Mouse (Mus musculus): ENCODE measurements around the gene Nutf2-ps1. TPM values are rescaled to one million over a fixed set of nuclear protein-coding genes. Genes with fewer than 3 reads are reported as not detected.
A peak's percentile ranks its signal among the peaks of the same experiment; 100 is the strongest.

The Nutf2-ps1 gene
- polyA plus RNA-seq, 1 experiment from 2014 or later, result 402 TPM

DNA sequence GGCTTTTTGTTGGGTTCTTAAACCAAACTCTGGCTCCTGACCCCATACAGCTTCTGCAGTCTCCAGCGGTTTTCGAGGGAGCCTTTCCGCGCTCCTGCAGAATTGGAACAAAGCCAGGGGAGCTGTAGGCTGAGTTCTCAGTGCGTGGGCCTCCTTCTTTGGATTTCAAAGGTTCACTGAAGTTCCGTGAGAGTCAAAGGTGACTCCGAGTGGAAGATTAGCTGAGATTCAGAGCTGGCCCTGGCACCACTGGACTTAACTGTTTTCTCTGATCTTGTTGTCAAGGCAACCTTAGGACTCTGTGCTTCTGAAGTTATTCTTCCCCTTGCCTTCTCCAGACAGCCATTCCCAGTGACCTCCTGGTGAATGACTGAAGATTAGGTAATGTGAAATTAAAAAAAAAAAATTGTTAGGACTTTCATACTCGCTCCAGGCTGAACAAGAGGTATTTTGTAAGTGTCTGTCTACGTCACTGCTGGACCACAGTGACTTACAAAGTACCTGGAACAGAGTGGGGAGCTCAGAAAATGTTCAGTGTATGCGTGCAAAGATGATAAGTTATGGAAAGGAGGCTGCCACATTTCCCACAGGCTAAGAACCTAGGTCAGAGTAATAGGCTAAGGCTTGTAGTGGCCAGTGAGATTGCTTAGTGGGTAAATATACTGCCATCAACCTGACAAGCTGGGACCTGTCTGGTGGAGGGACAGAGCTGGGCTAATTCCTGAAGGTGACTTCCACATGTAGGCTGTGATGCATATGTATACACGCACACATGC lies 11.7 kb downstream of the Nutf2-ps1 start:
- H3K9ac ChIP-seq, result no peak overlapping the region
- H3K9me3 ChIP-seq, result no peaks in the 10 kb centered on the region
- H3K27ac ChIP-seq, result no peak overlapping the region
- no peak for ATAC-seq (ENCODE audit: borderline replicate concordance, extremely low read depth, low FRiP score, low TSS enrichment)
- H3K4me2 ChIP-seq, result no peak overlapping the region
- H3K36me3 ChIP-seq, result no peaks in the 10 kb centered on the region
- no peak overlapping the region for H3K4me3 ChIP-seq
- peaks cover 14% of the 10 kb centered on the region for H3K4me1 ChIP-seq
- no peaks in the 10 kb centered on the region for H3K27me3 ChIP-seq
- 35% methylated on average over 11 of the region's 11 CpGs for whole genome bisulfite sequencing

- peaks cover 14% of the 10 kb centered on the region for H3K4me1 ChIP-seq
- no peak overlapping the region for H3K9ac ChIP-seq
- H3K36me3 ChIP-seq, result no peaks in the 10 kb centered on the region
- 28% methylated on average over 7 of the region's 7 CpGs for WGBS
- no peak overlapping the region for H3K4me3 ChIP-seq
- 0 out of 2 replicates have a peak overlapping the region, but pooled peaks have one; percentile 2 for H3K4me2 ChIP-seq
- no peak for ATAC-seq (ENCODE audit: borderline replicate concordance, extremely low read depth, low FRiP score, low TSS enrichment)
- H3K27me3 ChIP-seq, result no peaks in the 10 kb centered on the region
- H3K9me3 ChIP-seq, result no peaks in the 10 kb centered on the region
- H3K27ac ChIP-seq, result 0 out of 2 replicates have a peak overlapping the region, but pooled peaks have one; percentile 8
Observed at GRCm38 (mm10) chr19:53576061-53576460, 12.8 kb downstream of the Nutf2-ps1 start.

DNA sequence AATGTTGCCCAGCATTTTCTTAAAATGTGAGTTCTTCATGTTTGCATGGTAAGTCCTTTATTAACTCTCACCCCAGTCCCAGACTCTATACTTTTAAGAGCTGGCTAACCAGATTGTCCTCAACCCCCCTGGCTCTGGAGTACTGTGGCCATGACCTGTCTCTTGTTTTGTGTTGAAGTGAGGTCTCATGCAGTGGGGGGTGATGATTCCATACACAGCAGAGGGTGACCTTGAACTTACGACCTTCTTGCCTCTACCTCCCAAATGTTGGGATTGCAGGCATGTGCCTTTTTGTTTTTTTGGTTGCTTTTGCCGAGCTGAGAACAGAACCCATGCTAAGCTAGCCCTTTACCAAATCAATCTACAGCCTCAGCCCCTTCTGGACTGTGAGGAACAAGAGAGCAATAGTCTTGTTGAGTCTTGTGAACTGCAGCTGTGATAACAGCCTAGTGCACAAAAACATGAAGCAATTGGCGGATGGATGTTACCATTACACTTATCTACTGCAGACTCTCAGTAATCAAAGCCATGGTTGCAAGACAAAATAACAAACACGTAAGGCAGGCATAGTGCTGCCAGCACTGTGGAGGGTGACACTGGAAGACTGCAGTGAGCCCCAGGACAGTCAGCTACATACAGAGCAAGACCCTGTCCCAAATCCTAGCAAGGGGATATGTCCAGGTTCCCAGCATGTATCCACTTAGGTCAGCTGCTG lies 13.4 kb downstream of the Nutf2-ps1 start:
- Histone ChIP-seq H3K4me1 (peaks cover 14% of the 10 kb centered on the region), H3K36me3 (no peaks in the 10 kb centered on the region), H3K27me3 (no peaks in the 10 kb centered on the region), H3K9me3 (no peaks in the 10 kb centered on the region), H3K4me2 (0 out of 2 replicates have a peak overlapping the region, but pooled peaks have one; percentile 2), H3K4me3 (no peak overlapping the region), H3K27ac (no peak overlapping the region), H3K9ac (no peak overlapping the region)
- no peak for ATAC-seq (ENCODE audit: borderline replicate concordance, extremely low read depth, low FRiP score, low TSS enrichment)
- 67% methylated on average over 4 of the region's 4 CpGs for WGBS

- Histone ChIP-seq H3K27ac (no peak overlapping the region), H3K4me2 (no peak overlapping the region), H3K9me3 (no peaks in the 10 kb centered on the region), H3K4me3 (no peak overlapping the region), H3K9ac (no peak overlapping the region), H3K27me3 (no peaks in the 10 kb centered on the region), H3K4me1 (peaks cover 14% of the 10 kb centered on the region), H3K36me3 (no peaks in the 10 kb centered on the region)
- no peak for ATAC-seq (ENCODE audit: borderline replicate concordance, extremely low read depth, low FRiP score, low TSS enrichment)
- WGBS, result 84% methylated on average over 7 of the region's 7 CpGs
Observed at GRCm38 (mm10) chr19:53574546-53574945, 14.3 kb downstream of the Nutf2-ps1 start.

DNA sequence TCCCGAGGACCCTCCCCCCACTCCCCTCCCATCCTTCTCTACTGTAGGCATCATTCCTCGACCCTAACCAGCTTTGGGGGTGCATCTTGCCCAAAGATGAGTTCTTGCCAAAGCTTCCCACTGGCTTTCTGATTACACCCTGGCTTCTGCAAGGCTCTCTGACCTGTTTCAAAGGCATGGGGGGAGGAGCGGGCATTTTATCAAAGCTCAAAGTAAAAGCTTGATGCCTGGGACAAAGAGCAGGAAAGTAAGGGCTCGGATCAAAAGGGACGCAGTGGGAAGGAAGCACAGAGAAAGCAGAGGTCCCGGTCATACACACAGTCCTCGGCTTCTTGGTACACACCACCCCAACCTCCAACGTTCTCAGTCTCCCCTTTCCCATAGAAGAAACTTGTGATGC lies 14.7 kb downstream of the Nutf2-ps1 start:
- Histone ChIP-seq H3K4me1 (peaks cover 14% of the 10 kb centered on the region), H3K9ac (no peak overlapping the region), H3K36me3 (no peaks in the 10 kb centered on the region), H3K4me2 (no peak overlapping the region), H3K27me3 (no peaks in the 10 kb centered on the region), H3K9me3 (no peaks in the 10 kb centered on the region), H3K27ac (no peak overlapping the region), H3K4me3 (no peak overlapping the region)
- WGBS, result 69% methylated on average over 8 of the region's 8 CpGs
- ATAC-seq (ENCODE audit: borderline replicate concordance, extremely low read depth, low FRiP score, low TSS enrichment), result no peak

DNA sequence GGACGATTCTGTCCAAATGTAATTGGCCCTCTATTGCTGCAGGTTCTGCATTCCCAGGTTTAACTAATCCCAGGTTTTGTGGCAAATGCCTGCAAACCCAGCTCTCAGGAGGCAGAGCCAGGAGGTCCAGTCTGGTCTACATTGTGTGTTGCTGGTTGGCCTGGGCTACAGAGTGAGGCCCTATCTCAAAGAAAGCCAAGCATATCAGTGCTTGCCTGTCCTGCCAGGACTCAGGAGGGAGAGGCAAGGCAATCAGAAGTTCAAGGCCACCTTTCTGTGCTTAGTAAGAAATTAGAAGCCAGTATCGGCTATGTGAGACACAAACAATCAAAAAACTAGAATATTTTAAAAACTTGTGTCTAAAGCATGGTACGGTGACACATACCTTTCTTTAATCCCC lies 15.7 kb downstream of the Nutf2-ps1 start:
- H3K4me2 ChIP-seq, result no peak overlapping the region
- no peak overlapping the region for H3K27ac ChIP-seq
- 89% methylated on average over 3 of the region's 3 CpGs for WGBS
- H3K9ac ChIP-seq, result no peak overlapping the region
- no peaks in the 10 kb centered on the region for H3K27me3 ChIP-seq
- H3K36me3 ChIP-seq, result no peaks in the 10 kb centered on the region
- H3K9me3 ChIP-seq, result no peaks in the 10 kb centered on the region
- no peak overlapping the region for H3K4me3 ChIP-seq
- no peak for ATAC-seq (ENCODE audit: borderline replicate concordance, extremely low read depth, low FRiP score, low TSS enrichment)
- H3K4me1 ChIP-seq, result peaks cover 12% of the 10 kb centered on the region; the same call in 1 of the 2 replicates

DNA sequence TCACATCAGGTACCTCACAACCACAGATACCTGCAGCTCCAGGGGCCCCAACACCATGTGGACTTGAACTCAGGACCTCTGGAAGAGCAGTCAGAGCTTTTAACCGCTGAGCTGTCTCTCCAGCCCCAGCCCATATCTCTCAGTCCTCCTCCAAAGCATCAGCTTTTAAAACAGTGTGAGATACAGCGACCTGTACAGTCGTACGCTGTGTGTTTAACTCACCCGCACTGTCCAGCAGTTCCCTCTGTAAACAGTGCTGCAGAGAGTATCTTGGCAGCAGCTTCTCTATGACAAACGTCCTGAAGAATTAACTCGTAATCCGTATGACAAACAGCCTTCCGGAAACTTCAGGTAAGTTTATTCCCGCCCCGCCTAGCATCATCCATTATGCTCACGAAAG lies 16.3 kb downstream of the Nutf2-ps1 start:
- Histone ChIP-seq H3K4me1 (peaks cover 12% of the 10 kb centered on the region; the same call in 1 of the 2 replicates), H3K36me3 (no peaks in the 10 kb centered on the region), H3K4me2 (no peak overlapping the region), H3K4me3 (no peak overlapping the region), H3K9me3 (no peaks in the 10 kb centered on the region), H3K9ac (no peak overlapping the region), H3K27ac (no peak overlapping the region), H3K27me3 (no peaks in the 10 kb centered on the region)
- ATAC-seq (ENCODE audit: borderline replicate concordance, extremely low read depth, low FRiP score, low TSS enrichment), result no peak
- WGBS, result 50% methylated on average over 12 of the region's 12 CpGs

DNA sequence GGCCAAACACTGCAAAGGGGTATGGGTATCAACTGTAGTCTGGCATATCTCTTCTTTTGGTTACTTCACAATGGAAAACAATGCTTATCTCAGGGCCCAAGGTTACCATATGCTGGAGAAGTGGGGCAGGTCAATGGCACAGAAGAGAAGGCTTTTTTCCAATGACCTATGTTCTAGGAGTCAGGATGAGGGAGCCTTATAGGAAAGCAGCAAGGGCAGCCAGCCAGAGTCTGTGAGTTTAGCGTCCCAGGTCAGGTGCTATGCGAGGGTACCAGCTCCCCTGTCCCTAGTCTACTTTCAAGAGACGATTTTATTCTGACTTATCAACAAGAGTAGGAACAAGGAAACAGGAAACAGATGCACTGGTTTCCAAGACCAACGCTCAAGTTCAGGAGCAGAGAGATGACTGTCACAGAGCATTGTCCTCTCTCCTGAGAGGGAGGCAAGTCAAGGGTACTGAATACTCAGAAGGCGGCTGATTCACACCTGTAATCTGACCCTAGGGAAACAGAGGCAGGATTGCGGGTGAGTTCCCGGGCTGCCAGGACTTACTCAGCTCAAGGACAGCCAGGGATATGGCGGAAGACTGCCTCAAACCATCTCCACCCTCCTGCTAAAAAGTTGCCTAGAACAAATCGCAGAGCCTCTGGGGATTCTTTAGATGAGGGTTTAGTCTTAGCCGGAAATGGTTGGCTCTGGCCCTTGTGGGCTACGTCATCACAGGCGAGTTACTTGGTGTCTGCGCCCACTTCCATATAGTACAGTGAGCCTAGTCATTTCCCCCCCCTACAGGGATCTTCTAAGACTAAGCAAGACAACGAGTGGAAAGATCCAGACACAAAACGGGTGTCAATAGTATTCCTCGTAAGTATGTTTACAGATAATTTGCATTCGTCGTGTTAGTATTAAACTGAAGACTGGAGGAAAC lies 17.1 kb downstream of the Nutf2-ps1 start:
- Histone ChIP-seq H3K4me3 (no peak overlapping the region), H3K9ac (no peak overlapping the region), H3K9me3 (no peaks in the 10 kb centered on the region), H3K4me2 (no peak overlapping the region), H3K4me1 (peaks cover 5% of the 10 kb centered on the region; the same call in 1 of the 2 replicates), H3K36me3 (no peaks in the 10 kb centered on the region), H3K27me3 (no peaks in the 10 kb centered on the region), H3K27ac (no peak overlapping the region)
- no peak for ATAC-seq (ENCODE audit: borderline replicate concordance, extremely low read depth, low FRiP score, low TSS enrichment)
- WGBS, result 61% methylated on average over 18 of the region's 18 CpGs

GRCm38 (mm10) chr19:53571056-53571455 lies 17.8 kb downstream of the Nutf2-ps1 start:
- whole genome bisulfite sequencing, result 58% methylated on average over 4 of the region's 4 CpGs
- ATAC-seq (ENCODE audit: borderline replicate concordance, extremely low read depth, low FRiP score, low TSS enrichment), result no peak; the same call in 1 of the 2 replicates
- H3K27me3 ChIP-seq, result no peaks in the 10 kb centered on the region
- H3K4me3 ChIP-seq, result no peak overlapping the region
- no peak overlapping the region for H3K4me2 ChIP-seq
- H3K27ac ChIP-seq, result no peak overlapping the region
- H3K9me3 ChIP-seq, result no peaks in the 10 kb centered on the region
- H3K36me3 ChIP-seq, result no peaks in the 10 kb centered on the region
- H3K9ac ChIP-seq, result no peak overlapping the region
- 0 out of 2 replicates have a peak, but pooled peaks cover 2% of the 10 kb centered on the region for H3K4me1 ChIP-seq

DNA sequence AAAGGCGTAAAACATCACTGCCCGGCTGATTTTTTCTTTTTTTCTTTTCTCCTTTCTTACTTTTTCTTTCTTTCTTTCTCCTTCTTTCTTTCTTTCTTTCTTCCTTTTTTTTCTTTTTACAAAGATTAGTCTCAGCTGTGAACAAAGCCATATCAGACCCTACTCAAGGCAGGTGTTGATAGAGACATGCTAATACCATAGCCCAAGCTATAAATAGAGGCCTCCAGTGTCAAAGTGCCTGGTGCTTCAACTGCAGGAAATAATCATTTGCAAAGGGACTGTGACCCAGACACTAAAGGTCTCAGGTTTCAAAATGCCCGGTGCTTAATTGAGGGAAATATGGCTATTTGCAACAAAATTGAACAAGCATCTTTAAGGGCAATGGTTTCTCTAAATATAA lies 20.3 kb downstream of the Nutf2-ps1 start:
- Histone ChIP-seq H3K36me3 (no peaks in the 10 kb centered on the region), H3K4me3 (no peak overlapping the region), H3K9me3 (no peaks in the 10 kb centered on the region), H3K27me3 (no peaks in the 10 kb centered on the region), H3K9ac (no peak overlapping the region), H3K27ac (no peak overlapping the region), H3K4me2 (no peak overlapping the region), H3K4me1 (no peaks in the 10 kb centered on the region)
- 78% methylated on average over 3 of the region's 3 CpGs for WGBS
- ATAC-seq (ENCODE audit: borderline replicate concordance, extremely low read depth, low FRiP score, low TSS enrichment), result no peak

GRCm38 (mm10) chr19:53567864-53568263 lies 21.0 kb downstream of the Nutf2-ps1 start:
- no peak overlapping the region for H3K9ac ChIP-seq
- no peak overlapping the region for H3K27ac ChIP-seq
- ATAC-seq (ENCODE audit: borderline replicate concordance, extremely low read depth, low FRiP score, low TSS enrichment), result no peak
- no peaks in the 10 kb centered on the region for H3K27me3 ChIP-seq
- 46% methylated on average over 11 of the region's 11 CpGs for WGBS
- H3K4me1 ChIP-seq, result no peaks in the 10 kb centered on the region
- H3K9me3 ChIP-seq, result no peaks in the 10 kb centered on the region
- H3K4me2 ChIP-seq, result no peak overlapping the region
- no peaks in the 10 kb centered on the region for H3K36me3 ChIP-seq
- no peak overlapping the region for H3K4me3 ChIP-seq
